Mouse (Mus musculus) c-Kit-negative CD71-positive TER-119-positive erythroid progenitor cells, embryonic 14.5 days (primary cell): ENCODE results near the gene Saal1.
A peak's percentile ranks its signal among the peaks of the same experiment; 100 is the strongest.
"Not testable (repeated sequence)": the region's sequence is repeated elsewhere in the genome, so short reads cannot be mapped to it uniquely, and the experiment has no call there.

Source experiments
- DNase-seq: peaks from one replicate; pipeline ENCODE4 v3.0.0-alpha.2; 2013; ENCODE audit warnings: low read depth, low spot score

The Saal1 gene

DNA sequence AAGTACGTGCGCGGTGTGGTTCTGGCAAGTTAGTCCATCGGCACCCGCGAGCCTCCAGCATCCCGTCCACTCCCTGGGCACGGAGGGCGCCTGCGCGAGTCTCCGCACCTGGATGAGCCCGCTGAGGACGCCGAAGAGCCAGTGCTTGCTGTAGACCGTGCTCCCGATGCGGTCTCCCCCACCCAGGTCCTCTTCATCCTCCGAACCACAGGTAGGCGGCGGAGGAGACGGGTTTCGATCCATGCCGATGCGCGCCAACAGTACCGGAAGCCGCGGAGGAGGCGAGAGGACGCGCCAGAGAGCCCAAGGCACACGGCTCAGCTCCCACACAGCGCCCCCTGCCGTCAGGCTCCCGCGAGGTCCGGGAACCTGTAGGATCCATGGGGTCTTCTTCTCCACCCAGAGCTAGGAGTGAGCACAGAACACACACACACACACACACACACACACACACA lies at the start of gene Saal1:
TSS of gene Saal1 (minus strand) at position 291 of the 455 bp plus-strand sequence.
- DNase-seq: peak; percentile 78

DNA sequence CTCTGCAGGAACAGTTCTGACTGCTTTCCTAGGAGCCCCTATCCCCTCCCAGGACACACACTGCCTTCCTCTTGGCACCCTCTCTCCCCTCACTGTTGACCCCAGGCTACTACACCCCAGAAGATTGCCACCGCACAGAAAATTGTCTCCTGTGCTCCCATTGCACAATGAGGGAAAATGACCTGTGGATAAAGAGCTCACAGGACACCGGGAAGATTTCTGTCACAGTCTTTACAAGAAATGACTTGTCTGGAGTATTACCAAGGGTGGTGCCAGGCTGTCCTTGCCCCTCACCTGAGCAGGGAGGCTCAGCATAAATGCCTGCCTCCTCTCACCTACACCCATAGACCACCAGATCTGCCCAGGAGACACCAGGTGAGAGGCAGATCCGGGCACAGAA lies 41.0 kb upstream of the Saal1 start, which contains the start of gene Saa2:
TSS of gene Saa2 (plus strand) at position 301 of the 400 bp plus-strand sequence.
- DNase-seq: no peak

DNA sequence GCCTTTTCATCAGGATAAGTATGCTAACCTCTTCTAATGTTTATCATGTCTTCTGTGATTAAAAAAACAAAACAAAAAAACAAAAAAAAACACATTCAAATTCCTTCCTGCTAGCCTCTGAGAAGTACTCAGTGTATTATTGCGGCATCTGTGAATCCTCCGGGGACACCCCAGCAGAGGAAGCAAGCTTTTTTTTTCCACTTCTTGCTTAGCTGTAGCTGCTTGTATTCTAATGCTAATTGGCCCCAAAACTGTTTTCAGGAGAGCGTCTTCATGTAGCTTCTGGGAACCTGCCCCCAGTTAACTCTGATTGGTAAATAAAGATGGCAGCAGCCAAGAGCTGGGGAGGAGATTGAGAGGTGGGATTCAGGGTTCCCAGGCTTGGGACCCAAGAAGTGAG lies 38.0 kb upstream of the Saal1 start:
- DNase-seq: no peak

DNA sequence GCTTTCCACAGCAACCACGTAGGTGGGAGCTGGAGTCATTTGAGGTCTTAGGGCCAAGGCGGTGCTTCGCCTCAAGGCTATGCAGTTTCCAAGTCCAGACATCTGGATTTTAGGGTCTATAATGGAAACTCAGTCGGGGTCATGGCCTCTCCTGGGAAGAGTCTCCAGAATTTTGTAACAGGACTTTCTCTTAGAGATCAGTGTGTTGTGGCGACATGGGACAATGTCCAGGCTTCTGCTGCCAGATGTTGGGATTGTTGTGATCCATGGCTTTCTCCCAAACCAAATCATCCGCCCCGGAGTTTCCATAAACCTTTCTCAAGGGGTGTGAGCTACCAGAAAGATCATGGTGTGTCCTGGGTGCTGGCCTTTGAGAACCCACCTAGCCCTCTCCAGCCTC lies 35.9 kb upstream of the Saal1 start:
- DNase-seq: no peak

DNA sequence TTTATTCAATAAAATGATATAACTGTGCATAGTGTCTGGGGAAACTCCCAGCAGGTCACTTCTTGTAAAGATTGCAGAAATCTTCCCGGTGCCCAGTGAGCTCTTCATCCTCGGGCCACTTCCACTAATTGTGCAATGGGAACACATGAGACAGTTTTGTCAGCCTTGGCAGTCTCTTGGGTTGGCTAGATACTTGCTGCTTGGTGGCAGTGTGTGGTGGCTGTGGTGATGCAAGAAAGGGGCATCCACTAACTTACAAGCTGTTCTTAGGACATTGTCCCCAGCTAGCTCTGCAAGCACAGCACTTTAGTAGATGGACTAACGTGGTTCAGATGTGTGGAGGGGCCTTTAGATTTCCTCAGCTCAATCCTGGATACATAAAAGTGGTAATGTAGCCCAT lies 35.3 kb upstream of the Saal1 start:
- no peak for DNase-seq

DNA sequence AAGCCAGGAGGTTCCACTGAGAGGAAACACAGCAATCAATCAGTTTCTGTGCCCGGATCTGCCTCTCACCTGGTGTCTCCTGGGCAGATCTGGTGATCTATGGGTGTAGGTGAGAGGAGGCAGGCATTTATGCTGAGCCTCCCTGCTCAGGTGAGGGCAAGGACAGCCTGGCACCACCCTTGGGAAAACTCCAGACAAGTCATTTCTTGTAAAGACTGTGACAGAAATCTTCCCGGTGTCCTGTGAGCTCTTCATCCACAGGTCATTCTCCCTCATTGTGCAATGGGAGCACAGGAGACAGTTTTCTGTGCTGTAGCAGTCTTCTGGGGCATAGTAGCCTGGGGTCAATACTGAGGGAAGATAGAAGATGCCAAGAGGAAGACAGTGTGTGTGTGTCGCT lies 32.4 kb upstream of the Saal1 start, which contains the start of gene Saa1:
TSS of gene Saa1 (minus strand) at position 101 of the 400 bp plus-strand sequence.
- DNase-seq: not testable (repeated sequence)

DNA sequence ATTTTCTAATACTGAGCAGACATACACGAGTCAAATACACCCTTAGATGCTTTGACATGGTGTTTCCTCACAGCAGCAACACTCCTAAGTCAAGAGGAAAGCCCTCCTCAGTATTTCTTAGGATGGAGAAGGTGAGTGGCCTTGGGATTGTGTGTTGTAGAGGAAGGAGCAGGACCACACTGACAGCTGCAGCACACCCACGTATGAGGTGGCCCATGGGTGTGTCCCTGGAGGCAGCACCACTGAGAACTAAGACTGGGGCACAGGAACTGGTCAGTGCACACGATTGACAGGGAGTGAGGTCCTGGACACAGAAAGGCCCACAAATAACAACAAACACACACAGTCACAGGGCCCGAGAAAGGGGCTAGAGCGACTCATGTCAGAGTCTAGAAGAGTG lies 29.6 kb upstream of the Saal1 start:
- not testable (repeated sequence) for DNase-seq

DNA sequence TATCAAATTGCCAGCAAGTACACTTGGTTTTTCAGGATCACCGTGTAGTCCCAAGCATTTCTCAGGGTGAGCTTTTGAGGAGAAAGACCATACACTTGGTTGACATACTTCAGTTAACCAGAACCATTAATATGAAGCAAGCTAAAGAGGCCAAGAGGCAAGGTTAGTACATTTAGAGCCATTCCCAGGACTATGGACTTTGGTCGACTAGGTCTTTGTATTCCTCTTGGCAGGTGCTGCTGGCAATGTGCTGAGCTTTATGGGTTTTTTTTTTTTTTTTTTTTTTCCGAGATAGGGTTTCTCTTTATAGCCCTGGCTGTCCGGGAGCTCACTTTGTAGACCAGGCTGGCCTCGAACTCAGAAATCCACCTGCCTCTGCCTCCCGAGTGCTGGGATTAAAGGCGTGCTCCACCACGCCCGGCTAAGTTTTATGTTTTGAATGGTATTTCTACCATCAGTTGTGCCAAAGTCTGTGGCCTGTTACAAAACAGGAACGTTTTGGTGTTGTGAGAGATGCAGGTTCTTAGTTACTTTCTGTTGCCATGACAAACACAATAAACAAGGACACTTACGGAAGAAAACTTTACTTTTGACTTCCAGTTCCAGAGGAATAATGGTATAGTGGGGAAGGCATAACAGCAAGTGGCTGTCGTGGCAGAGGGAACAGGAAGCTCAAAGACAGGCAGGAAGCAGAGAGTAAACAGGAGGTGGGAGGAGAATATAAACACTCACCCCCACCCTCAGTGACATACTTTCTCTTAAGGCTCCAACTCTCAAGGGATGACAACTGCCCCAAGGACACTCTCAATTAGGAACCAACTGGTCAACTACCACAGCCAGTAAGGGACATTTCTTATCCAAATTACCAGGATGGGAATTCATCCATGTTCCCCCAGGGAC lies 28.3 kb upstream of the Saal1 start:
- DNase-seq: no peak

DNA sequence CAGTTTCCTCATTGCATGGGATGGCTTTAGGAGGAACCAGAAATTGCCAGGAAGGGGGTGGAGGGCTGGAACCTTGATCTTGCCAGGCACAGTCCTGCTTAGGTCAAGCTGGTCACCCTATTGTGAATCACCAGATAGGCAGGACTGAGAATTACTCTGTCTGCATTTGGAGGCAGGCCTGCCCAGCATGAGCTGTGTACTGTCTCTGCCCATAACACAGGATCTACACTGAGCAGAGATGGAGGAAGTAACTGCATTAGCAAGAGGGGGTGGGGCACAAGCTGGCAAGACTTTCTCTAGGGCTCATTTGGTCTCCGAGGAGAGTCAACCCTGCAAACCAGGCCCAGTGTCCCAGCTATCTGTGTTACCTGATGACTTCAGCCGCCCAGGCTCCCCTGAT lies 24.5 kb upstream of the Saal1 start:
- no peak for DNase-seq

DNA sequence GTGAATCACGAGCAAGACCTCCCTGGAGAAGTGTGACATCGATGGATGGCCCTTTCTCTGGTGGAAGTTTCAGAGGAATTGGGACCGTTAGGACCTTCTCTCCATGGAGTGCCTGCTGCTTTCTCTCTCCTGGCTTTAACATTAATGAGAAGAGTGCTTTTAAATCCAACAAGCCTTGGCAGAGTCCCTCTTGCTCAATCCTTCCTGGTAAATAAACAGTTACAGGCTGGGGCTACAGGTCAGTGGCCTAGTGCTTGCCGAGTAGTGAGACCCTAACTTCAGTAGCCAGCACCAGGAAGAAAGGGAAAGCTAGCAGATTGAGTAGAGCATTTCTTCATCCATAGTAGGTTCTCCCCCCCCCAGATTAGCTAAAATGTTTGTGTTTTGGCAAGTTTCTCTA lies 22.0 kb upstream of the Saal1 start, which contains the start of gene Saa4:
TSS of gene Saa4 (minus strand) at position 146 of the 400 bp plus-strand sequence.
- DNase-seq: no peak

DNA sequence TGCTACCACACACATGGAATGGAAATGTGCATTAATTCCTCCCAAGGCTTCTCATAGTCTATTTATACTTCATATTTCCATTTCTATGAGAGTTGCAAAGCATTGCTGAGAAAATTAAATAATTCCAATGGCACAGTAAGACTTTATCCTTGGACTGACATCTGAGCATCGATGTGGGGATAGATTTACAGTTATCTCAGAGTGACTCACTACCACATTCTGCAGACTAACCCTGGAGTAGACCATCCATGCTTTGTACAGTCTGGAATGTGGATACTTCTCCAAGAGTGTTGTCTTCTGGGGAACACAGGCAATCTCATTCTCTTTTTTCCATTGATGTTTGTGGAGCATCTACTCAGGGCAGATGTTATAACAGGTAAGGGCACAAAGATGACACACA lies 17.1 kb upstream of the Saal1 start:
- no peak for DNase-seq

DNA sequence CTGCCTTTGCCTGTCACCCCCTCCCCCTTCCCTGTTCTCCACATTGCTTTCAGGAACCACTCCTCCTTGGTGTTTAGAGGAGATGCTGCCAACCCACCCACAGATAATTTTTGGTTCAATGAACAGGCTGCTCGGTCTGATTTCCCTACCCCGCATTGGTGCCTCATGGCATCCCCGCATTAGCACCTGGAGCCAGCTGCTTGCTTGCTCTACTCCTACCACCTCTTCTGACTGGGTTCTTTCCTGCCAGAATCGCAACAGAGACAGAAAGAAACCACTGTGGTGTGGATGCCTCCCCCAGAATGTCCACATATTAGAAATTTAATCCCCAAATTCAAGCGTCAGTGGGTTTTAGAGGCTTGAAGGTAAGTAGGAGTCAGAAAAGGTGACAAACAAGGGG lies 13.9 kb upstream of the Saal1 start:
- no peak for DNase-seq

DNA sequence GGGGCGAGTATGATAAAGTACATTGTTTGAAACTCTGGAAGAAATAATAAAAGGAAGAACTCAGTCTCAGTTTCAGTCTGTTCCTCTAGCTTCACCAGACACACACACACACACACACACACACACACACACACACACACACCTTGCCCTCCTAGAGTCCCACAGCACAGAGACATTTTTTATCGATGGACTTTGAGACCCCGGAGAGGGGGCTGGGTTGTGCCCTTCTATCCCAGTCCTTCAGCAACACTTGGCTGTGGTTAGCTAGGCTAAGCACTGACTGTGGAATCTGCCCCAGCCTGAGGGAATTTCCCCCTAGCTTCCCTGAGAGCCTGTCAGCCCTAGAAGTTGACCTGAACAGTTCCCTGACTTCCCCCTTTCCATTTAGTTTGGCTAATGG lies 13.4 kb upstream of the Saal1 start:
- DNase-seq: no peak

DNA sequence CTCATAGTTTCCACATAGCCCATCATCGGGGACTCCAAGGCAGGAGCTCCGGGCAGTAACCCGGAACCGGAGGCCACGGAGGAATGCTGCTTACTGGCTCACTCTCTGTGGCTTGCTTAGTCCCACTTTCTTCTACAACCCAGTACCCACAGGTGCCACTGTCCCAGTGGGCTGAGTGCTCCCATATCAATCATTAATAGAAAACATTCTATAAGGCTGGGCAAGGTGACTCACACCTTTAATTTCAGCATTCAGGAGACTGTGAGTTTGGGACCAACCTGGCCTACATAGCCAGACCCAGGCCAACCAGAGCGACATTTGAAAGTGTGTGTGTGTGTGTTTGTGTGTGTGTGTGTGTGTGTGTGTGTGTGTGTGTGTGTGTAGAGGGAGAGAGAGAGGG lies 12.9 kb upstream of the Saal1 start:
- DNase-seq: no peak

DNA sequence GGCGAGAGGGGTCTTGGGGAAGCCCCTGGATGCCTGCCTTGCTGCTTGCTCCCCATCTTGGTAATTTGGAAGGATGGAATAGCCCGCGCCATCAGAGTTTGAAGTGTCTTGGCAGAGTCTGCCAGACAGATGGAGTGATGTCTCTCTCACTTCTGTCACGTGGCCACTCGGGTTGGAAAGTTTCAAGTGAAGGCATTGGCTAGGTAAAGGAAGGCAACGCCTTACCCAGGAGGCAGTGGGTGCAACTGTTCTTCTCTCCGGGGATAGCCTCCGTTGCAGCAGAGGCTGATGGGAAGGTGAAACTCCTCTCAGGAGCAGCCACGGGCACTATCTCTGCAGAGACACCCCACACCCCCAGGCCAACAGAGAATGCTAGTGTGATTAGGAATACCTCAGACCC lies 10.0 kb upstream of the Saal1 start:
- no peak for DNase-seq

DNA sequence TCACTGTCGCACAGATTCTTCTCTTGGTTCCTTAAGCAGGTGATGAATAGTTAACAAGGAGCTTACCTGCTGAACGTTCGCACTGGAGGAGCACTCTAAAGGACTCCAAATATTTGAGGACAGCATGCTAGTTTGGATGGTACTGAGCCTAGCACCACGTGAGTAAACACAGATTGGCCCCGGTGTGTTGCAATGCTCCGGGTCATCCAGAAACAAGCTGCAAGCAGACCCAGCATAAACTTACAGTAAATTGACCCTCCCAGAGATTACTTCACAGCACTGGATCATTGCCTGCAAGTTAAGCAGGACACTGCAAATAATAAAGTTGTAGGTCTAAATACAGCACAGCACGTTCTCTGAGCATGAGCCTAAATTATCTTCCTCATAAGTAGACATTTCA lies 9.0 kb upstream of the Saal1 start:
- no peak for DNase-seq

DNA sequence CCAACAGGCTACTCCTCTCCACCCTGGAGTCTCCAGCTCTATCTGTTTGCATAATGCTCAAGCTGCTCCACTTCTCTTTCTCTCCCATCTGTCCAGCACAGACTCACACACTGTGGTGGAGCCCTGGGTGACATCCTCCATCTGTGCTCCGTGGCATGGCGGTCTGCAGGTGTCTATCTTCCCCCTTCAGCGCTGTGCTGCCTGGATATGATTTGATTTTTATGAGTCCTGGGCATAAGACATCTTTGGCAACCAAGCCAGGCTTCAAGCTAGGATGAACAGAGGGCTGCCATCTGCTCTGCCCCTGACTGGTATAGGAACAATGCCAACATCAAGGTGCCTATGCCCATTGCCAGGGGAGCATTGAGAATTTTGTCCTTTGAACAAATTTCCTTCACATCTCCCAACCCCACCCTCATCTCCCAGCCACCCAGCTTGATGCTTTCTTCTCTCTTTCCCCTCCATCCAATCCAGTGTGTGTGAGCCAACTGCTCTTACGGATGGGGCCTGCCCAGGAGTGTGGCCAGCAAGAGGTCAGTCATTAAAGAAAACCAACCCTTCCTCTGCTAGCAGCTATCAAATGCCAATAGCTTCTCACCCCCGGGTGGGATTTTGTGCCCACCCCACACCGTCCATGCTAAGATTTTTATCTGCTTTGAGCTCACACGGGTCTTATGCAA lies 8.3 kb upstream of the Saal1 start:
- no peak for DNase-seq

DNA sequence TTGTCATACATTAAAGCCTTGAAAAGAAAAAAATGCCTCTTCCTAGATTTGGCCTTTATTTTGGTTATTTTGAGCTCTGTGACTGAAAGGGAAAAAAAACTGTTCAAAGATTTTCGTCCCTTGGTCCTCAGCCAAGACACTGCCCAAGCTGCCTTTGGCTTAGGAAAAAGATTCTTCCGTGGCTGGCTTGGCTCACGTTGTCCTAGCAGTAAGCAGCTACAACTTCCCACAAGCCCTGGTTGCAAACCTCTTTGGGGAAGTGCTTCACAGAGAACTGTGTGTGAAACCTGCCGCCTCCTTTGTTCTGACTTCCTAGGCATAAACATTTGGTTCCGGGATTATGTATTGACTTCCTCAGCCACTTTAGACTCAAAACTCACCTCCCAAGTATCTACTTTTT lies 6.4 kb upstream of the Saal1 start:
- no peak for DNase-seq

DNA sequence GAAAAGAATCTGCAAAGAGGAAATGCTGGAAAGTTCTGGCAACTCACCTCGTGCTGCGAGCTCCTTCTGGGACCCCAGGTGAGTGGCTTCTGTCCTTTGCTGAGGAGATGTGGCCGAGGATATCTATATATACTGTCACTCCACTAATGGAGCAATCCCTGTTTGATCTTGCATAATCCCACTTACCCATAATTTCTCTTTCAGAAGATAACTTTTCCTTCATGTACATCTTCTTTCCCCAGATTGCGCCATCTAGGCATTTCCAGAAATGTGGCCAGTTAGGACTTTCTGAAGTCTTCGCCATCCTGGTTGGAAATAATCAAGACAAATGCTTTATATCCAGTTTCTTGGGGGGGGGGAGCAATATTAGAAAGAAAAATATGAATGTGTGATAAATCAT lies 5.1 kb upstream of the Saal1 start, which contains the start of gene Saa3:
TSS of gene Saa3 (minus strand) at position 101 of the 400 bp plus-strand sequence.
- DNase-seq: no peak

DNA sequence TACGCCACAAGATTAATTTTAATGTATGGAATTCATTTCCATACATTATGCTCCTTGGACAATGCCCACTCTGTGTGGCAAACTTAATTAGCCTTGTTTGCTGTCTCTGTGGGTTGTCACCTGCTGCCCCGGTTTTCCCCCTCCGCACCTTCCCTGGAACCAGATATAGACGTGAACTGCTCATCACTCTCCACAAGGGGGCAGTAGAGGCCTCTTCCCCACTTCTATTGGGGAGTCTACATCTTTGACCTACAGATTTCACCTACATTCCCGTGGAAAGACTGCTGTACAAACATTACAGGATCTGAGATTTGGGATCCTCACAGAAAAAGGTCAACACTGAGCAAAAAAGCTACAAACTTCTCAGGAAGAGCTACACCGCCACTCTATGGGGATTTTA lies 4.0 kb upstream of the Saal1 start:
- peak; percentile 58 for DNase-seq

DNA sequence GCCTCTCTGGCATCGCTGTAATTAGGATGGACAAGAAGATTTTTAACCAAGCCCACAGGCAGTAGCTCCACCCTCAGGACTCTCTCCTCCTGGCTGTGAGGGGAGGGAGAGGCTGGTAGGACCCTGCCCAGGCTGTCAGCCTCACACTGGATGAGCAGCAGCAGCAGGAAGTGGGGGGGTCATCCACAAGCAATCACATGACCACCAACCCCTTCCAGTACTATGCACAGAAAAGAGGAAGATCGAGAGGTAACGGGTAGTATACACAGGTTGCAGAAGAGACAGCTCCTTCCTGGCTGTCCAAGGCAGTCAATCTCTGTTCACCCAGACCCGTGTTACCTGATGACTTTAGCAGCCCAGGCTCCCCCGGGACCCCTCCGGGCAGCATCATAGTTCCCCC lies 1.8 kb upstream of the Saal1 start:
- DNase-seq: no peak

DNA sequence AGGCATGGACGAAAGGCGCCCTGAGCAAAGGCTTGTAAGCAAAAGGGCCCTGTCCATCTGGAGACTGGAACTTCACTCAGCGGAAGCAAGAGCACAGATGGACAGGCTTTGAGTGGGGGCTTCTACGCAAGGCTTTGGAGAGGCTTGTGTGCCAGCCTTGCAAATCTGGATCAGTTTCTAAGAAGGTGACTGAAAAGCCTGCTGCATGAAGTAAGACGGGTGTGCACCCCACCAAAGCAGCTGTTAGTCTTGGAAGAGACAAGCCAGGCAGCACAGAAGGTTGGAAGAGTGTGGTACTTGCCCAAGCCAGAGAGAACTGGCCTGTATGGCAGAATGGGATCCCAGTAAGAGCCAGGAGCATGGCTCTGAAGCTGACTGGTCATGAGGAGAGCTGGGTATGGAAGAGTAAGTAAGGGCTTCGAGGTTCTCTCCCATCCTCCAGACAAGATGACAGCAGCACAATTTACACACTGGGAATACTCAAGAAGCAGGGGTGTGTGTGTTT lies 9.9 kb downstream of the Saal1 start:
- no peak for DNase-seq
